Mouse (Mus musculus) neural tube, postnatal 0 days (tissue): ENCODE measurements around the gene Nup188. TPM values are rescaled to one million over a fixed set of nuclear protein-coding genes. Genes with fewer than 3 reads are reported as not detected.

Experiments used
- microRNA-seq: library from miRNA; unstranded; fragments of <30 nt; microRNA quantifications from one replicate; pipeline ENCODE4, GENCODE M21; 2016
- polyA plus RNA-seq: library from polyadenylated mRNA; unstranded; fragments of >200 nt; fragmentation: Nextera tagmentation; extraction: Ambion mirVana; gene quantifications from 2 replicates; pipeline ENCODE4 v1.2.1, GENCODE M21; 2015

Gene Nup188
- 10.0 and 11.1 TPM in 2 replicates for polyA plus RNA-seq

GRCm38 (mm10) chr2:30286192-30287026, at the start of gene Nup188, which contains the start of gene Dolk:
Nup188 (plus strand) TSS chr2:30286397.
Dolk (minus strand) TSS chr2:30286334.

GRCm38 (mm10) chr2:30237199-30237880, 48.9 kb upstream of the Nup188 start, which contains the start of gene Lrrc8a:
Lrrc8a (plus strand) TSS chr2:30237715.

GRCm38 (mm10) chr2:30240267-30240666, 45.9 kb upstream of the Nup188 start, which contains the start of gene Gm28035:
Gm28035 (plus strand) TSS chr2:30240567.

GRCm38 (mm10) chr2:30265767-30266253, 20.4 kb upstream of the Nup188 start, which contains the start of gene Phyhd1:
Phyhd1 (plus strand) TSS chr2:30266203.

GRCm38 (mm10) chr2:30280743-30281142, 5.5 kb upstream of the Nup188 start, which contains the start of gene Gm28038:
Gm28038 (plus strand) TSS chr2:30281043.

GRCm38 (mm10) chr2:30358533-30359531, 72.6 kb downstream of the Nup188 start, which contains the start of gene Sh3glb2:
Sh3glb2 (minus strand) TSS chr2:30359337.

GRCm38 (mm10) chr2:30363773-30364650, 77.8 kb downstream of the Nup188 start, which contains the start of gene Miga2:
Miga2 (plus strand) TSS chr2:30364233.

GRCm38 (mm10) chr2:30392114-30392576, 105.9 kb downstream of the Nup188 start, which contains the start of gene Dolpp1:
Dolpp1 (plus strand) TSS chr2:30392254.

Small RNA genes within 50 kb of the gene (microRNA-seq; reads per million reads assigned to microRNA genes)
- gene Gm47292 = not detected

Other genes with a start within 250 kb of the Nup188 start
- 57.4 and 65.7 TPM in 2 replicates for gene Wdr34, start 237.5 kb upstream of the Nup188 start, polyA plus RNA-seq
- gene Set, start 229.0 kb upstream of the Nup188 start, polyA plus RNA-seq = 280 and 287 TPM in 2 replicates
- 0.87 and 1.0 TPM in 2 replicates for gene Pkn3, start 208.7 kb upstream of the Nup188 start, polyA plus RNA-seq
- 35.6 and 39.5 TPM in 2 replicates for gene Zdhhc12, start 192.7 kb upstream of the Nup188 start, polyA plus RNA-seq
- gene Zer1, start 161.8 kb upstream of the Nup188 start, polyA plus RNA-seq = 16.3 and 17.7 TPM in 2 replicates
- gene Tbc1d13, start 152.7 kb upstream of the Nup188 start, polyA plus RNA-seq = 9.2 and 10.8 TPM in 2 replicates
- 52.6 and 59.4 TPM in 2 replicates for gene Endog, start 114.9 kb upstream of the Nup188 start, polyA plus RNA-seq
- 52.8 and 64.2 TPM in 2 replicates for gene Spout1, start 107.9 kb upstream of the Nup188 start, polyA plus RNA-seq
- gene Kyat1, start 80.5 kb upstream of the Nup188 start, polyA plus RNA-seq = 17.1 and 18.6 TPM in 2 replicates
- gene Lrrc8a, start 48.7 kb upstream of the Nup188 start, polyA plus RNA-seq = 60.2 and 61.1 TPM in 2 replicates
- 0.09 and 0.15 TPM in 2 replicates for gene Gm28035, start 45.8 kb upstream of the Nup188 start, polyA plus RNA-seq
- gene Phyhd1, start 20.2 kb upstream of the Nup188 start, polyA plus RNA-seq = 7.3 and 8.3 TPM in 2 replicates
- not detected in 2 replicates for gene Gm28038, start 5.4 kb upstream of the Nup188 start, polyA plus RNA-seq
- gene Dolk, start 63 bp upstream of the Nup188 start, polyA plus RNA-seq = 42.0 and 45.1 TPM in 2 replicates
- 180 and 203 TPM in 2 replicates for gene Sh3glb2, start 72.9 kb downstream of the Nup188 start, polyA plus RNA-seq
- 33.5 and 36.1 TPM in 2 replicates for gene Miga2, start 77.8 kb downstream of the Nup188 start, polyA plus RNA-seq
- gene Dolpp1, start 105.9 kb downstream of the Nup188 start, polyA plus RNA-seq = 53.7 and 54.8 TPM in 2 replicates
- gene Crat, start 129.4 kb downstream of the Nup188 start, polyA plus RNA-seq = 25.8 and 29.2 TPM in 2 replicates
- gene Ptpa, start 129.6 kb downstream of the Nup188 start, polyA plus RNA-seq = 125 and 136 TPM in 2 replicates
- gene Ier5l, start 187.8 kb downstream of the Nup188 start, polyA plus RNA-seq = 2.4 and 6.8 TPM in 2 replicates